Mouse (Mus musculus) thymus, postnatal 10 days (tissue): Measurements from ENCODE around the gene Med12l.
"Not testable (repeated sequence)": the region's sequence is repeated elsewhere in the genome, so short reads cannot be mapped to it uniquely, and the experiment has no call there.

Experiments used
- DNase-seq, 2 experiments: peaks; one replicate each; pipeline ENCODE4 v3.0.0; 2021; ENCODE audit warnings: low spot score in 2 of 2

Med12l gene

GRCm38 (mm10) chr3:59022251-59022650, 16.6 kb downstream of the Med12l start:
- no peak for DNase-seq

- DNase-seq: no peak
Measured at GRCm38 (mm10) chr3:59022971-59023370, 17.3 kb downstream of the Med12l start.

GRCm38 (mm10) chr3:59024531-59025192, 19.0 kb downstream of the Med12l start:
- DNase-seq: no peak

- no peak for DNase-seq
Measured at GRCm38 (mm10) chr3:59025193-59025535, 19.5 kb downstream of the Med12l start.

- no peak for DNase-seq
Measured at GRCm38 (mm10) chr3:59028696-59029095, 23.1 kb downstream of the Med12l start.

- no peak for DNase-seq
Measured at GRCm38 (mm10) chr3:59030986-59031385, 25.4 kb downstream of the Med12l start.

GRCm38 (mm10) chr3:59041487-59041886, 35.9 kb downstream of the Med12l start:
- DNase-seq: no peak

- no peak for DNase-seq
Measured at GRCm38 (mm10) chr3:59054834-59055535, 49.4 kb downstream of the Med12l start.

- DNase-seq: peak; percentile 20 to 69
Measured at GRCm38 (mm10) chr3:59059022-59059541, 53.5 kb downstream of the Med12l start.

GRCm38 (mm10) chr3:59060131-59060530, 54.5 kb downstream of the Med12l start:
- no peak for DNase-seq

GRCm38 (mm10) chr3:59062141-59062540, 56.5 kb downstream of the Med12l start:
- no peak for DNase-seq

GRCm38 (mm10) chr3:59063431-59063830, 57.8 kb downstream of the Med12l start:
- DNase-seq: no peak

- no peak for DNase-seq
Measured at GRCm38 (mm10) chr3:59065937-59066336, 60.3 kb downstream of the Med12l start.

GRCm38 (mm10) chr3:59066558-59067294, 61.1 kb downstream of the Med12l start:
- no peak for DNase-seq

GRCm38 (mm10) chr3:59069071-59069470, 63.4 kb downstream of the Med12l start:
- DNase-seq: not testable (repeated sequence)

- DNase-seq: no peak
Measured at GRCm38 (mm10) chr3:59077278-59077677, 71.7 kb downstream of the Med12l start.

- DNase-seq: no peak
Measured at GRCm38 (mm10) chr3:59078585-59078984, 73.0 kb downstream of the Med12l start.

GRCm38 (mm10) chr3:59079327-59079726, 73.7 kb downstream of the Med12l start:
- peak; percentile 58 to 82 for DNase-seq

- DNase-seq: no peak
Measured at GRCm38 (mm10) chr3:59080293-59080916, 74.8 kb downstream of the Med12l start.

- DNase-seq: peak; percentile 59 to 68
Measured at GRCm38 (mm10) chr3:59080919-59081318, 75.3 kb downstream of the Med12l start.

GRCm38 (mm10) chr3:59092702-59093101, 87.1 kb downstream of the Med12l start:
- DNase-seq: no peak

GRCm38 (mm10) chr3:59097421-59097820, 91.8 kb downstream of the Med12l start:
- no peak for DNase-seq
